Mouse (Mus musculus): ENCODE measurements at regions not wholly inside any gene's neighbourhood (a gene's known extent, or its start where the extent isn't known, plus 50 kb on each side); places are given as distances from the start of the nearest gene placed in this dataset.

GRCm38 (mm10) chr14:58509106-58509505, 438.8 kb downstream of the Fgf9 start:
- Histone ChIP-seq H3K27me3 (ENCODE audit: insufficient read depth, low read length) (no peaks in the 10 kb centered on the region), H3K9ac (ENCODE audit: low read depth, low read length) (no peak overlapping the region), H3K4me1 (replicated peaks; ENCODE audit: insufficient read depth, low read length) (no peaks in the 10 kb centered on the region; the same call in 1 of the 2 replicates), H3K27ac (no peak overlapping the region), H3K4me2 (ENCODE audit: low read length) (no peak overlapping the region), H3K4me3 (replicated peaks; ENCODE audit: low read depth, low read length) (no peak overlapping the region), H3K9me3 (replicated peaks; ENCODE audit: low read length) (no peaks in the 10 kb centered on the region), H3K36me3 (ENCODE audit: insufficient read depth, low read length) (no peaks in the 10 kb centered on the region)
- ATAC-seq (replicated peaks; ENCODE audit: low FRiP score, low read depth) (no peak), DNase-seq (ENCODE audit: low spot score) (no peak)
- WGBS = 30% methylated on average over 4 of the region's 4 CpGs
- TF ChIP-seq CTCF (IDR thresholded peaks at IDR 0.05; ENCODE audit: low read depth) = no peak

GRCm38 (mm10) chr14:58506490-58506889, 436.1 kb downstream of the Fgf9 start:
- H3K27me3 ChIP-seq (ENCODE audit: insufficient read depth, low read length) = no peaks in the 10 kb centered on the region
- TF ChIP-seq CTCF (IDR thresholded peaks at IDR 0.05; ENCODE audit: low read depth) = no peak
- 70% methylated on average over 3 of the region's 3 CpGs for WGBS
- H3K27ac ChIP-seq = no peak overlapping the region
- H3K9me3 ChIP-seq (replicated peaks; ENCODE audit: low read length) = no peaks in the 10 kb centered on the region
- ATAC-seq (replicated peaks; ENCODE audit: low FRiP score, low read depth) (no peak), DNase-seq (ENCODE audit: low spot score) (peak; percentile 64)
- no peak overlapping the region for H3K9ac ChIP-seq (ENCODE audit: low read depth, low read length)
- no peak overlapping the region for H3K4me3 ChIP-seq (replicated peaks; ENCODE audit: low read depth, low read length)
- H3K36me3 ChIP-seq (ENCODE audit: insufficient read depth, low read length) = no peaks in the 10 kb centered on the region
- no peaks in the 10 kb centered on the region; the same call in 1 of the 2 replicates for H3K4me1 ChIP-seq (replicated peaks; ENCODE audit: insufficient read depth, low read length)
- no peak overlapping the region for H3K4me2 ChIP-seq (ENCODE audit: low read length)

GRCm38 (mm10) chr14:58505841-58506240, 435.5 kb downstream of the Fgf9 start:
- DNase-seq (ENCODE audit: low spot score) (no peak), ATAC-seq (replicated peaks; ENCODE audit: low FRiP score, low read depth) (no peak)
- Histone ChIP-seq H3K27me3 (ENCODE audit: insufficient read depth, low read length) (no peaks in the 10 kb centered on the region), H3K4me1 (replicated peaks; ENCODE audit: insufficient read depth, low read length) (no peaks in the 10 kb centered on the region; the same call in 1 of the 2 replicates), H3K9me3 (replicated peaks; ENCODE audit: low read length) (no peaks in the 10 kb centered on the region), H3K4me3 (replicated peaks; ENCODE audit: low read depth, low read length) (no peak overlapping the region), H3K4me2 (ENCODE audit: low read length) (no peak overlapping the region), H3K9ac (ENCODE audit: low read depth, low read length) (no peak overlapping the region), H3K27ac (no peak overlapping the region), H3K36me3 (ENCODE audit: insufficient read depth, low read length) (no peaks in the 10 kb centered on the region)
- TF ChIP-seq CTCF (IDR thresholded peaks at IDR 0.05; ENCODE audit: low read depth) = no peak

GRCm38 (mm10) chr14:58502890-58503289, 432.5 kb downstream of the Fgf9 start:
- Histone ChIP-seq H3K4me2 (ENCODE audit: low read length) (no peak overlapping the region), H3K9me3 (replicated peaks; ENCODE audit: low read length) (no peaks in the 10 kb centered on the region), H3K36me3 (ENCODE audit: insufficient read depth, low read length) (no peaks in the 10 kb centered on the region), H3K4me1 (replicated peaks; ENCODE audit: insufficient read depth, low read length) (no peaks in the 10 kb centered on the region; the same call in 1 of the 2 replicates), H3K9ac (ENCODE audit: low read depth, low read length) (no peak overlapping the region), H3K27ac (no peak overlapping the region), H3K4me3 (replicated peaks; ENCODE audit: low read depth, low read length) (no peak overlapping the region), H3K27me3 (ENCODE audit: insufficient read depth, low read length) (no peaks in the 10 kb centered on the region)
- ATAC-seq (replicated peaks; ENCODE audit: low FRiP score, low read depth) (no peak), DNase-seq (ENCODE audit: low spot score) (no peak)
- 76% methylated on average over 8 of the region's 8 CpGs for WGBS
- TF ChIP-seq CTCF (IDR thresholded peaks at IDR 0.05; ENCODE audit: low read depth) = no peak

GRCm38 (mm10) chr14:58500014-58500413, 429.7 kb downstream of the Fgf9 start:
- H3K9ac ChIP-seq (ENCODE audit: low read depth, low read length) = no peak overlapping the region
- H3K4me2 ChIP-seq (ENCODE audit: low read length) = no peak overlapping the region
- WGBS = 21% methylated on average over 2 of the region's 2 CpGs
- H3K4me1 ChIP-seq (replicated peaks; ENCODE audit: insufficient read depth, low read length) = no peaks in the 10 kb centered on the region; the same call in 1 of the 2 replicates
- no peak overlapping the region for H3K27ac ChIP-seq
- no peak for TF ChIP-seq CTCF (IDR thresholded peaks at IDR 0.05; ENCODE audit: low read depth)
- H3K27me3 ChIP-seq (ENCODE audit: insufficient read depth, low read length) = no peaks in the 10 kb centered on the region
- DNase-seq (ENCODE audit: low spot score) = peak; percentile 27
- no peaks in the 10 kb centered on the region for H3K36me3 ChIP-seq (ENCODE audit: insufficient read depth, low read length)
- no peak for ATAC-seq (replicated peaks; ENCODE audit: low FRiP score, low read depth)
- no peak overlapping the region for H3K4me3 ChIP-seq (replicated peaks; ENCODE audit: low read depth, low read length)
- H3K9me3 ChIP-seq (replicated peaks; ENCODE audit: low read length) = no peaks in the 10 kb centered on the region

- Histone ChIP-seq H3K27me3 (ENCODE audit: insufficient read depth, low read length) (no peaks in the 10 kb centered on the region), H3K4me2 (ENCODE audit: low read length) (no peak overlapping the region), H3K9me3 (replicated peaks; ENCODE audit: low read length) (no peaks in the 10 kb centered on the region), H3K27ac (no peak overlapping the region), H3K36me3 (ENCODE audit: insufficient read depth, low read length) (no peaks in the 10 kb centered on the region), H3K4me3 (replicated peaks; ENCODE audit: low read depth, low read length) (no peak overlapping the region), H3K9ac (ENCODE audit: low read depth, low read length) (no peak overlapping the region), H3K4me1 (replicated peaks; ENCODE audit: insufficient read depth, low read length) (no peaks in the 10 kb centered on the region; the same call in 1 of the 2 replicates)
- DNase-seq (ENCODE audit: low spot score) (peak; percentile 61), ATAC-seq (replicated peaks; ENCODE audit: low FRiP score, low read depth) (no peak)
- no peak for TF ChIP-seq CTCF (IDR thresholded peaks at IDR 0.05; ENCODE audit: low read depth)
- WGBS = 39% methylated on average over 6 of the region's 6 CpGs
These were observed 429.2 kb downstream of the Fgf9 start for GRCm38 (mm10) chr14:58499501-58499900.

GRCm38 (mm10) chr14:58499071-58499470, 428.7 kb downstream of the Fgf9 start:
- Histone ChIP-seq H3K27me3 (ENCODE audit: insufficient read depth, low read length) (no peaks in the 10 kb centered on the region), H3K4me1 (replicated peaks; ENCODE audit: insufficient read depth, low read length) (no peaks in the 10 kb centered on the region; the same call in 1 of the 2 replicates), H3K9me3 (replicated peaks; ENCODE audit: low read length) (no peaks in the 10 kb centered on the region), H3K4me2 (ENCODE audit: low read length) (no peak overlapping the region), H3K27ac (no peak overlapping the region), H3K4me3 (replicated peaks; ENCODE audit: low read depth, low read length) (no peak overlapping the region), H3K9ac (ENCODE audit: low read depth, low read length) (no peak overlapping the region), H3K36me3 (ENCODE audit: insufficient read depth, low read length) (no peaks in the 10 kb centered on the region)
- no peak for DNase-seq (ENCODE audit: low spot score)
- whole genome bisulfite sequencing = 71% methylated on average over 7 of the region's 7 CpGs
- ATAC-seq (replicated peaks; ENCODE audit: low FRiP score, low read depth) = no peak
- no peak for TF ChIP-seq CTCF (IDR thresholded peaks at IDR 0.05; ENCODE audit: low read depth)

Data from kidney, postnatal 0 days (tissue).